In the genomic region with DNA sequence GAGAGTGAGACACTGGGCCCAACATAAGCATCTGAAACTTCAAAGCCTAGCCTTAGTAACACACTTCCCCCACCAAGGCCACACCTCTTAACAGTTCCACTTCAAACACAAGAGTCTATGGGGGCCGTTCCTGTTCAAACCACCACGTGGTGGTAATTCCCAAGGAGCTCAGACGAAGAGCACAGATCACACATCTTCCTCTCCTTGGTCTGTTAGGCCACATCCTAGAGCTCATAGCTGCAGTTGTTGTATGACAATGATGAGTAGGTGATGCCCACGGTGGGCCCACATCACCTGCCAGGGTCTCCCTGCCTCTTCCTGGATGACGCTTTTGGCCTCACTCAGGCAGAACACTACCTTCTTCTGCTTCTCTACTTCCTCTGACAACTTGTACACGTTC, we compare ENCODE assay signal across 18 mouse cellular contexts. TPM values are rescaled to one million over a fixed set of nuclear protein-coding genes. Genes with fewer than 3 reads are reported as not detected.
DNase-seq lines count a peak whose midpoint lies in the region; ATAC-seq lines count a peak whose summit lies in the region.
"Had no signal": no experiment of that assay in that cellular context is flagged by ENCODE, and none has a peak within 500 bp of the region (broad histone marks: within the 10 kb centered on the region; RNA-seq: fewer than 3 reads in every experiment).

No protein-coding gene starts in this region.

- H3K9me3 ChIP-seq in kidney, embryonic 15.5 days (replicated peaks), result peaks cover 9% of the 10 kb centered on the region; the same call in 1 of the 2 replicates
- peaks cover 2% of the 10 kb centered on the region; the same call in 1 of the 2 replicates for H3K9me3 ChIP-seq in heart, embryonic 10.5 days
- H3K9me3 ChIP-seq: forebrain, embryonic 15.5 days; hindbrain, embryonic 15.5 days; limb, embryonic 15.5 days had no signal

- H3K4me3 ChIP-seq in kidney, embryonic 15.5 days (replicated peaks), result no peak overlapping the region
- no peak overlapping the region for H3K4me3 ChIP-seq in heart, embryonic 10.5 days
- H3K4me3 ChIP-seq: forebrain, embryonic 15.5 days; heart, embryonic 12.5 days; hindbrain, embryonic 15.5 days; limb, embryonic 15.5 days had no signal

- ATAC-seq in activated CD4-positive, CD25-positive, alpha-beta regulatory T cell, adult 4 months, result peak; percentile 67
- peak; percentile 90 for ATAC-seq in neutrophil, adult 5-6 weeks (ENCODE audit: extremely low read depth, insufficient number of reproducible peaks, low FRiP score, poor library complexity, severe bottlenecking)
- no peak for ATAC-seq in kidney, embryonic 15.5 days (replicated peaks; ENCODE audit: low FRiP score)
- ATAC-seq in erythroid progenitor cell, adult 5-6 weeks (replicated peaks; ENCODE audit: low FRiP score, poor library complexity, severe bottlenecking), result no peak
- ATAC-seq: forebrain, embryonic 15.5 days; Patski had no signal

- DNase-seq in CD4-positive, CD25-positive, alpha-beta regulatory T cell, adult 2 months (ENCODE audit: low read depth, low spot score), result peak; percentile 65
- DNase-seq in thymus, postnatal 25 days, result peak; percentile 50
- no peak for DNase-seq in heart, embryonic 10.5 days (ENCODE audit: low spot score)
- DNase-seq: cerebellum, postnatal 10 days; embryo, embryonic 11 days; heart, postnatal 36 days; kidney, adult 2 months; kidney, postnatal 36 days; lung, postnatal 14 days had no signal

- no peaks in the 10 kb centered on the region for H3K27me3 ChIP-seq in kidney, embryonic 15.5 days
- no peaks in the 10 kb centered on the region for H3K27me3 ChIP-seq in heart, embryonic 10.5 days (ENCODE audit: insufficient read depth, poor library complexity, severe bottlenecking)
- H3K27me3 ChIP-seq: forebrain, embryonic 15.5 days; heart, embryonic 12.5 days; hindbrain, embryonic 15.5 days; limb, embryonic 15.5 days; Patski had no signal

- 57% methylated on average over 6 of the region's 6 CpGs for WGBS in kidney, embryonic 15.5 days
- WGBS in heart, embryonic 10.5 days, result 73% methylated on average over 6 of the region's 6 CpGs

- H3K4me1 ChIP-seq in kidney, embryonic 15.5 days, result no peaks in the 10 kb centered on the region
- H3K4me1 ChIP-seq in heart, embryonic 10.5 days, result peaks cover 5% of the 10 kb centered on the region; the same call in 1 of the 2 replicates
- H3K4me1 ChIP-seq: forebrain, embryonic 15.5 days; hindbrain, embryonic 15.5 days; limb, embryonic 15.5 days had no signal

- H3K27ac ChIP-seq in kidney, embryonic 15.5 days, result no peak overlapping the region
- no peak overlapping the region for H3K27ac ChIP-seq in heart, embryonic 10.5 days
- H3K27ac ChIP-seq: forebrain, embryonic 15.5 days; hindbrain, embryonic 15.5 days; limb, embryonic 15.5 days had no signal

- H3K4me2 ChIP-seq in kidney, embryonic 15.5 days, result no peak overlapping the region
- H3K4me2 ChIP-seq: forebrain, embryonic 15.5 days; heart, embryonic 12.5 days; hindbrain, embryonic 15.5 days; limb, embryonic 15.5 days had no signal

- H3K9ac ChIP-seq in kidney, embryonic 15.5 days, result no peak overlapping the region
- H3K9ac ChIP-seq: forebrain, embryonic 15.5 days; heart, embryonic 12.5 days; hindbrain, embryonic 15.5 days; limb, embryonic 15.5 days had no signal

- no peaks in the 10 kb centered on the region for H3K36me3 ChIP-seq in kidney, embryonic 15.5 days
- H3K36me3 ChIP-seq in heart, embryonic 10.5 days, result no peaks in the 10 kb centered on the region
- H3K36me3 ChIP-seq: forebrain, embryonic 15.5 days; heart, embryonic 12.5 days; hindbrain, embryonic 15.5 days; limb, embryonic 15.5 days had no signal

RNA-seq across cellular contexts. Expression of gene Zyg11b, which starts 9.8 kb away (rescaled TPM):
- 10 to 100 TPM in 1 of 2 experiments, 1 to 10 TPM in 1; 9.8 to 14.8 TPM for polyA plus RNA-seq in activated CD4-positive, CD25-positive, alpha-beta regulatory T cell, adult 4 months (2017; shearing (Covaris generic))
- 38.2 and 42.8 TPM in 2 replicates for total RNA-seq in neutrophil, adult 5-6 weeks (2017)
- polyA plus RNA-seq in kidney, embryonic 15.5 days (2015; fragmentation: Nextera tagmentation; extraction: Ambion mirVana), result 10.6 and 12.2 TPM in 2 replicates
- polyA plus RNA-seq in heart, embryonic 10.5 days (2016; fragmentation: Nextera tagmentation; extraction: Ambion mirVana), result 7.8 and 9.9 TPM in 2 replicates
- 3.8 and 5.0 TPM in 2 replicates for total RNA-seq in erythroid progenitor cell, adult 5-6 weeks (2015; ENCODE audit: low replicate concordance)
- total RNA-seq in erythroid progenitor cell, adult 5-6 weeks (2017; ENCODE audit: low replicate concordance), result 2.0 and 4.5 TPM in 2 replicates

RNA-seq across cellular contexts. Expression of gene Coa7, which starts 17.2 kb away (rescaled TPM):
- polyA plus RNA-seq in activated CD4-positive, CD25-positive, alpha-beta regulatory T cell, adult 4 months (2017; shearing (Covaris generic)), result 10 to 100 TPM; 26.7 to 34.1 TPM
- 4.5 and 5.5 TPM in 2 replicates for total RNA-seq in neutrophil, adult 5-6 weeks (2017)
- 57.3 and 61.0 TPM in 2 replicates for polyA plus RNA-seq in kidney, embryonic 15.5 days (2015; fragmentation: Nextera tagmentation; extraction: Ambion mirVana)
- 58.4 and 61.1 TPM in 2 replicates for polyA plus RNA-seq in heart, embryonic 10.5 days (2016; fragmentation: Nextera tagmentation; extraction: Ambion mirVana)
- total RNA-seq in erythroid progenitor cell, adult 5-6 weeks (2015; ENCODE audit: low replicate concordance), result 2.5 TPM in 1 of 2 replicates, not detected in the other
- 2.8 and 11.9 TPM in 2 replicates for total RNA-seq in erythroid progenitor cell, adult 5-6 weeks (2017; ENCODE audit: low replicate concordance)

Comparison
In these comparisons a context has a peak if more than half of its experiments do, and no peak if none do; other contexts are left out.
1. ATAC-seq: peak in activated CD4-positive, CD25-positive, alpha-beta regulatory T cell, adult 4 months (single experiment) and neutrophil, adult 5-6 weeks (single experiment); none in kidney, embryonic 15.5 days (single experiment) and erythroid progenitor cell, adult 5-6 weeks (single experiment).